Mouse (Mus musculus): ENCODE data around the gene Kat2b.
"Not testable (repeated sequence)": the region's sequence is repeated elsewhere in the genome, so short reads cannot be mapped to it uniquely, and the experiment has no call there.

Gene Kat2b

DNA sequence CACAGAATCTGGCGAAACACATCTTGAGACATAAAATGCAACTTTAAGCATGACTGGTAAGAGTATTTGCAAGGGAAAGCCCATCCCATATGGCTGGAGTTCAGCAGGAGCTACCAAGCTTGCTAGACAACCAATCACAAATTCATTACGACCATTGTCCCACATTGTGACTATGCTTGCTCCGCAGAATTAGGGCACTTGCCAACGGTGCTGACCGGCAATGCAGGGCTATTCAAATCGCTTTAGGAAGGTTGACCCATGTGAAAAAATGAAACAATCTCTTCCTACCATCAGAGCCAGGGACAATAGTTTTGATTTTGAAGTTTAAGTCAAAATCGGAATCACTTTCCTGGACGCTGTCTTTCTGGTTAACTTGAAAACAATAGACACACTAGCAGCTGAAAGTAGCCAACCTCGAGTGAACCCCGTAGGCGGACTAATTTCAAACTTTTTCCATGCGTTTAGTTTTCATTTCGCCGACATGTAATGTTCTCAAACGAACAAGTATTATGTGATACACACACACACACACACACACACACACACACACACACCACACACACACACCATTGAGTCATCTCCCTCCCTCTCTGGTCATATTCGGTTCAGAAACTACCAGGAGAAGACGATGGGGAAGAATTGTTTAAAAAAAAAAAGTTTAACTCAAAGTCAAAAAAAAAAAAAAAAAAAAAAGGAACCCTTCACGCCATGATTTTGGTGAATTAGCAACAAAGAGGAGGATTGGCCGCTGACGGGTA, at the start of gene Kat2b:
Gene Kat2b (plus strand): TSS at position 701 of the 758 bp plus-strand sequence.
- DNase-seq (ENCODE audit: low read depth, low spot score) = peak; percentile 63

- no peak for DNase-seq (ENCODE audit: low read depth, low spot score)
Measured at GRCm38 (mm10) chr17:53519364-53519763, 47.3 kb upstream of the Kat2b start.

GRCm38 (mm10) chr17:53520509-53520908, 46.2 kb upstream of the Kat2b start:
- no peak for DNase-seq (ENCODE audit: low read depth, low spot score)

DNA sequence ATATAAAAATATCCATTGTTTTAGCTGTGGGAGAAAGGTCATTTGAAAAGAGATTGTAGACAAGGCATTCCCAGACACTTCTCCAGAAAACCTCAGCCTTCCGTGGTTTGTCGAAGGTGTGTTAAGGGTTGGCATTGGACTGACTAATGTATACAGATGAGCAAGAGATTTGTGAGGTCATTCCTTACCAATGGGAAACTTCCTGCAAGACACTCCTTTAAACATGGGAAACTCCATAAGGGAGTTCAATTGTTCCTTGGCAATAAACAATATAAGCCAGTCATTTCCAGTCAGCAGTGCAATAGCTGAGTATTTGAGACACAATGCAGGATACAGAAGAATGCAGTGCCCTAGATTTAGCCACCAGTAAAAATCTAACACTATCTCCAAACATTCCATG, 38.6 kb upstream of the Kat2b start:
- no peak for DNase-seq (ENCODE audit: low read depth, low spot score)

DNA sequence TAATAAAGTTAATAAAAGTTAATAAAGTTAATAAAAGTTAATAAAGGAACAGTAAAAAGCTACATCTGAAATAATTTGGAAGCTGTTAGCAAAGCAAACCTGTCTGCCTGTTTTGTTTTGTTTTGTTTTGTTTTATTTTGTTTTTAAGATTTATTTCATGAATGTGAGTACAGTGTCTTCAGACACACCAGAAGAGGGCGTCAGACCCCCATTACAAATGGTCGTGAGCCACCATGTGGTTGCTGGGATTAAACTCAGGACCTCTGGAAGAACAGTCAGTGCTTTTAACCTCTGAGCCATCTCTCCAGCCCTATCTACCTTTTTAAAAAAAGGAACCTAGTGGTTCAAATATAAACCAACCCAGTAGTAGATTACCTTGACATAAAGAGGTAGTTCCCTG, 35.5 kb upstream of the Kat2b start:
- DNase-seq (ENCODE audit: low read depth, low spot score) = no peak

DNA sequence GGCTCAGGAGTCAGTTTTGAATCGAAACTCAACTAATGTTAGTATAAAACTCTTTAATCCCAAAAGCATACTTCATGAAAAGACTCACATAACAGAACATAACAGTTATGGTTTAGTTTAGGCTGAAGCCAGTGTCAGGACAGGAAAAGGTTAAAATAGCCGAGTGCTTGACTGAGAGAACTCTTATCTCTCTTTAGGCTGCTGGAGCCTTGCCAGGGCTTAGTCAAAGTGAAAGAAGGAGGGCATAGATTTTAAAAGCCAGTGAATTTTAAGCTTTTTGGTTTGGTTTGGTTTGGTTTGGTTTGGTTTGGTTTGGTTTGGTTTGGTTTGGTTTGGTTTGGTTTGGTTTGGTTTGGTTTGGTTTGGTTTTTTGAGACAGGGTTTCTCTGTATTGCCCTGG, 34.2 kb upstream of the Kat2b start:
- DNase-seq (ENCODE audit: low read depth, low spot score) = no peak

DNA sequence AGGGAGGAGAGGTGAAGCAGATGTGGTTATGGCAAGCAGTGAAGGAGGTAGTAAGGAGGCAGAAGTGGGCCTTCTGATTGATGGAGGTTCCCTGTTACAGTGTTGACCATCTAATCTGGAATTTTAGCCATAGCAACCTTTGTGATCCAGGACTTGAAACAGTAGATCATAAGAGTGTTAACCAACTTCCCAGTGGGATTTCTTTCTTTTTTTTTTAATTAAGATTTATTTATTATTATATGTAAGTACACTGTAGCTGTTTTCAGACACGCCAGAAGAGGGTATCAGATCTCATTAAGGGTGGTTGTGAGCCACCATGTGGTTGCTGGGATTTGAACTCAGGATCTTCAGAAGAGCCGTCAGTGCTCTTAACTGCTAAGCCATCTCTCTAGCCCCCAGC, 27.3 kb upstream of the Kat2b start, which contains the start of gene Pp2d1:
Gene Pp2d1 (minus strand): TSS at position 101 of the 400 bp plus-strand sequence.
- not testable (repeated sequence) for DNase-seq (ENCODE audit: low read depth, low spot score)

DNA sequence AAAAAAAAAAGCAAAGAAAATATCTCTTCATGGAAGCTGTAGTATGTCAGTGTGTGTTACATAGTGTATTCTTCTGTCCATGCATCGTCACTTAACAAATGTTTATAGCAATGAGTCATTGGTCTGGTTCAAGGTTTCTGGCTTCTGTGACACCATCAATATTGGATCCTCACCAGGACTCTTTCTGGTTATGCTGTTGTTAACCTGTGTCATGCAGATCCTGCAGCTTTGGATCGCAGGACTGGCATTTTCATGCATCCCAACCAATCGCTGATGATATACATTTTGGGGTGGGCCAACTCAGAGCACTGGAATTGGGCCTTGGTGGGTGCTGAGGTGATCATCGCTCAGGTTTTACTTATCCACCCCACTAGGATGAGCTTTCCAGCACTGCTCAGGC, 24.1 kb upstream of the Kat2b start:
- DNase-seq (ENCODE audit: low read depth, low spot score) = no peak

DNA sequence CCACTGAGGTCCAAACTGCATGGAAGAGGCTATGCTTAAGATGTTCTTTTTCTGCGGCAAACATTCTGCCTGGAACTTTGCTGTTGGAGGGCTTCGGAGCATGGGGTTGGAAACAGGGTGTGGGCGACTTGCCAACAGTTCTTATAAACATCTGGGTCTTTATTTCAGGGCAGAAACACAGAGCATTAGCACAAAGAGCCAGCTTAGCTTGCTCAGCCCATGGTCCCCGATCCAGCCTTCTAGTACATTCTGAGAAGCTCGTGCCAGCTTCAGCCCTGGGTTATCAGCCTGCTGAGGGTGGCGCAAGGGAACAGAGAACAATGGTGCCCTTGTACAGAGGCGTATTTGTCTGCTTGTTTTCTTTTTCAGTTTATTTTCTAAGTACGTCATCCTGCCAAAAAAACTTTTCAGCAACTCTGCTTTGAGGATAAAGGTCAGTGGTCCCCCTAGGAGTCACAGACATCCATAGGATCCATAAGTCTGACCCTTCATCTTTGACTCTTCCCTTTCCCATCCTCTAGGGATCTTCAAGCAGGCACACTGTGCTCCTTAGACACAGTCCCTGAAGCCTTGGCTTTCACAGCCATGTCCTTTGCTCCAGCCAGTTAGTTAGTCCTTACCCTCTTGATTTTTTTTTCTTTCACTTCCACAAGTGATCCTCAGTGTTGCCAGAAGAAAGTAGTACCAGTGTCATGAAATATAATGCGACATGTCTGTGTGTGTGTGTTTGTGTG, 22.9 kb upstream of the Kat2b start:
- DNase-seq (ENCODE audit: low read depth, low spot score) = peak; percentile 12

DNA sequence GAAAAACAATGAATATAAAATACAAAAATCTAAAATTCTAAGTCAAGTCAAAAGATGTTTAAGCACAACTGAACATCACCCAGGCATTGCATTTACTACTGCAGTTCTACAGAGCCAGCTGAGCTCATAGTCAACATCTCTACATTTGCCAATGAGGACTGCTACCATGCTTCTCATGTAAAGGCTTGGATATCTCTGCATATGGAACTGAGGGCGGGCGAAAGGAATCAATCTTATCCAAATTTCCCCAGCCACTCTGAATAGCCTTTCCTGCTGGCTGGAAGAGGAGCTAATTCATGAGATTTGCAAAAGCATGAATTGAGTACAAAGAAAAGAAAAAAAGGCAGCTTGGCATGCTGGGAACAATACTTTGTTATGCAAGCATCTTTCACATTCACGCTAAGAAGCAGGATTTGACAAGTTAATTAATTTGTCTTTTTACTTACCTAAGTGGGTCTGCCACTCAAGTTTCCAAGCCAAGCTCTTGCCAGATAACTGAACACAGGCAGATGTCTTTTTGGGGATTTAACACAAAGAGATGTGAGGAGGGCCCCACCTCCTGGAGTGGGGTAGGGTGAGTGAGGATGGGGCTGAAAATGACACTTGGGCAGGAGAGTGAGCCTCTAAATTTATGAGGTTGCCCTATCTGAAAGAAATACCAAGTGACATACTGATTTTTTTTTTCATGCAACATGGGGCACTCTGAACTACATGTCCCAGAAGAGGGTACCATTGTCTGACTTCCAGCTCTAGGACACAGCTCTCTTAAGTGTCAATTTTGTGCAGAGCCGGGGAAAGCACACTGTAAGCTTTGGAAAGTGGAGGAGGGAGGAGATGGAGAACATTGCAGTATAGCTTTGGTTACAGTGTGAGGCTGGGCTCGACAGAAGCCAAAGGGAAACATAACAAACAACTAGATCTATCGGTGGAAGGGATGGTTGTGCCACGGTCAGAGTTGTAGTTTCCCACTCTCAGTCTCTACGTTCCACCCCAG, 15.1 kb upstream of the Kat2b start:
- no peak for DNase-seq (ENCODE audit: low read depth, low spot score)

- no peak for DNase-seq (ENCODE audit: low read depth, low spot score)
Measured at GRCm38 (mm10) chr17:53554088-53554487, 12.6 kb upstream of the Kat2b start.

DNA sequence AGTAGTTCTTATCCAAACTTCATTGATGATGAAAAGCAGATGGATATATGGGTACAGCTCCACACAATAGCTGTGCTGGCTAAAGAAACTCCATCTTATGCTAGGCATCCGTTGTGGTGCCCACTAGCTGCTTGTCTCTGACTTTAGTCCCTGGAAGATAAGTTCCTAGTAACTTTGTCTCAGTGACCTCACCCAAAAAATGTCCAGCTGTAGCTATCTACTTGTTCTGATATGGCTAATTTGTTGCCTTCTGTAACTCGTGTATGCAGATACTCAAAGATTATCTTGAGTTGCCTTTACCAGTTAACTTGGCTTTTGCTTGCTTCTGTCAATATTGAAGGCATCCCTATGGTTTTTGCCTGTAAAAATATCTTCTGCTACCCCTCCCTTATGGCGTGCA, 11.8 kb upstream of the Kat2b start:
- DNase-seq (ENCODE audit: low read depth, low spot score) = no peak

- DNase-seq (ENCODE audit: low read depth, low spot score) = no peak
Measured at GRCm38 (mm10) chr17:53557443-53557842, 9.2 kb upstream of the Kat2b start.

DNA sequence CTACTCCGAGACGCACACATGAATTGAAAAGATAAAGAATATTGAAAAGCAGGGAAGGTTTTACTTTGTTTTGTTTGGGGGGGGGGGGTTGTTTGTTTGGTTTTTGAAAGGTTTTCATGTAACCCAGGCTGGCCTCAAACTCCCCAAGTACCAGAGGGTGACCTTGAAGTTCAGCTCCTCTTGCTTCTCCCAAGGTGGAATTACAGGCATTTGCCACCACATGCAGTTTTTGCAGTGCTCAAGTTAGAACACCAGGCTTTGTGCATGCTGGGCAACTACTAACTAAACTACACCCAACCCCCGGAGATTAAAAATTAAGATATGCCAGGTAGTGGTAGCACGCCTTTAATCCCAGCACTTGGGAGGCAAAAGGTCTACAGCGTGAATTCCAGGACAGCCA, 7.0 kb upstream of the Kat2b start:
- DNase-seq (ENCODE audit: low read depth, low spot score) = no peak

GRCm38 (mm10) chr17:53561458-53562029, 5.1 kb upstream of the Kat2b start:
- no peak for DNase-seq (ENCODE audit: low read depth, low spot score)

- no peak for DNase-seq (ENCODE audit: low read depth, low spot score)
Measured at GRCm38 (mm10) chr17:53564837-53565236, 1.8 kb upstream of the Kat2b start.

GRCm38 (mm10) chr17:53566919-53567345, 271 bp downstream of the Kat2b start:
- DNase-seq (ENCODE audit: low read depth, low spot score) = peak; percentile 59

DNA sequence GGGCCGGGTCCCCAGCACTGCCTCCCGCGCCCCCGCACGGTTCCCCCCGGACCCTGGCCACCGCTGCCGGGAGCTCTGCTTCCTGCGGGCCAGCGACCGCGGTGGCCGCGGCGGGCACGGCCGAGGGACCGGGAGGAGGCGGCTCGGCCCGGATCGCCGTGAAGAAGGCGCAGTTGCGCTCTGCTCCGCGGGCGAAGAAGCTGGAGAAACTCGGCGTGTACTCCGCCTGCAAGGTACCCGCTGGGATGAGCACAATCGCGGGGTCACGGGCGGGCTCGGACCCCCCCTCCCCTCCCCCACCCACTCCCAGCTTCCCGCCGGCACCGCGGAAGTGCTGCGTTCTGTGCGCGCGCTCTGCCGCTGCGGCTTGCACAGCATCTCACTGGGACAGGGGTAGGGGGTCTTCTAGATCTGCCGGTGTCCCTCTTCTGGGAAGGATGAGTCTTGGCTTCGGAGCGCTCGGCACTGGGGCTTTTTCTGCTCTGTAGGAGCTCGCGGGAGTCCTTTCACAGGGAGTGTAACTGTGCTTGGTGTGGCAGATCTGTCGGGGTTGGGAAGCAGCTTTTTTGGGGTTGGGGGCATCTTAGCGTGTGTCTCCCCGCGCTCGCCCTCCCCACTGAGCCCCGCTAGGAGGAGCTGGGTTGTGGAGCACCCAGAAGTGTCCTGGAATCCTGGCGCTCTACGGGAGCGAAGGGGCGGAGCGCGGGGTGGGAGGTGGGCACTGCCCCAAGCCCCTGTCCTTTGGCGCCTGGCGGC, 863 bp downstream of the Kat2b start:
- peak; percentile 33 for DNase-seq (ENCODE audit: low read depth, low spot score)

DNA sequence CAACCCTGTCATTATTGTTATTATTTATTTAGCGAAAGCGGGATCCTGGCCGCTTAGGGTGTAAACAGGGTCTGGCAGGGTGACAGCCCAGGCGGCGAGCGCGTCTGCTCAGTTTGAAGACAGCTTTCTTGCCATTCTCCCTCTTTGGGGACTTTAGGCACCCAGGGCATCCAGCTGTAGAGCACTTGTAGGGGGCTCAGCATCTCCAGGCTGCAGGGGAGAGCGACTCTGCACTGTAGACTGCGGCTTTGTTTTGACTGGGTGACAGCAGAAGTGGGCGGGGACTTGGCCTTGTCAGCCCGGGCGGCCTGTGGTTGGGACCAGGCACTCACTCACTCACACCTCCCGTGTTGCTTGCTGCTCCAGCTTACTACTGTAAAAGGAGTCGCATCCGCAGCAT, 1.5 kb downstream of the Kat2b start:
- peak; percentile 76 for DNase-seq (ENCODE audit: low read depth, low spot score)

- DNase-seq (ENCODE audit: low read depth, low spot score) = no peak
Measured at GRCm38 (mm10) chr17:53568734-53569386, 2.2 kb downstream of the Kat2b start.

Measured in skeletal muscle tissue, adult 2 months (tissue).